Mouse (Mus musculus): Measurements from ENCODE around the gene Col5a1.

- TF ChIP-seq POLR2A (IDR thresholded peaks at IDR 0.05; ENCODE audit: low read depth, low read length) (no peak), CTCF (IDR thresholded peaks at IDR 0.05; ENCODE audit: extremely low read depth, insufficient read length, insufficient replicate concordance, low read depth, low read length) (no peak)
Observed at GRCm38 (mm10) chr2:28014778-28015177, 128.6 kb downstream of the Col5a1 start.

Data from small intestine, adult 2 months (tissue).